Mouse (Mus musculus): ENCODE measurements around the gene Smurf1. TPM values are rescaled to one million over a fixed set of nuclear protein-coding genes. Genes with fewer than 3 reads are reported as not detected.

The Smurf1 gene
- polyA plus RNA-seq, 1 experiment, result 19.5 TPM

- no peak for TF ChIP-seq CTCF (IDR thresholded peaks at IDR 0.05; ENCODE audit: extremely low read depth, insufficient read length, insufficient replicate concordance, low read depth, low read length)
- TF ChIP-seq POLR2A (IDR thresholded peaks at IDR 0.05; ENCODE audit: low read depth, low read length), result no peak
- H3K27me3 ChIP-seq (ENCODE audit: control insufficient read depth, insufficient read depth, low read length), result no peaks in the 10 kb centered on the region
- H3K4me3 ChIP-seq (ENCODE audit: low read depth, low read length), result no peak overlapping the region
- H3K4me1 ChIP-seq (ENCODE audit: control insufficient read depth, insufficient read depth, insufficient read length, low read length), result peaks cover 5% of the 10 kb centered on the region; the same call in 1 of the 2 replicates
- no peaks in the 10 kb centered on the region for H3K36me3 ChIP-seq (ENCODE audit: control insufficient read depth, insufficient read depth, low read length)
- H3K27ac ChIP-seq (ENCODE audit: insufficient read depth, low read depth, low read length), result no peak overlapping the region
- WGBS, result 77% methylated on average over 8 of the region's 8 CpGs
Observed at GRCm38 (mm10) chr5:144918204-144918603, 47.4 kb downstream of the Smurf1 start.

- Histone ChIP-seq H3K27ac (ENCODE audit: insufficient read depth, low read depth, low read length) (no peak overlapping the region), H3K27me3 (ENCODE audit: control insufficient read depth, insufficient read depth, low read length) (no peaks in the 10 kb centered on the region), H3K4me3 (ENCODE audit: low read depth, low read length) (no peak overlapping the region), H3K4me1 (ENCODE audit: control insufficient read depth, insufficient read depth, insufficient read length, low read length) (peaks cover 8% of the 10 kb centered on the region; the same call in 1 of the 2 replicates), H3K36me3 (ENCODE audit: control insufficient read depth, insufficient read depth, low read length) (no peaks in the 10 kb centered on the region)
- WGBS, result 87% methylated on average over 6 of the region's 6 CpGs
- TF ChIP-seq CTCF (IDR thresholded peaks at IDR 0.05; ENCODE audit: extremely low read depth, insufficient read length, insufficient replicate concordance, low read depth, low read length) (no peak), POLR2A (IDR thresholded peaks at IDR 0.05; ENCODE audit: low read depth, low read length) (no peak)
Observed at GRCm38 (mm10) chr5:144917172-144917571, 48.5 kb downstream of the Smurf1 start.

- 72% methylated on average over 5 of the region's 5 CpGs for WGBS
- TF ChIP-seq CTCF (IDR thresholded peaks at IDR 0.05; ENCODE audit: extremely low read depth, insufficient read length, insufficient replicate concordance, low read depth, low read length) (no peak), POLR2A (IDR thresholded peaks at IDR 0.05; ENCODE audit: low read depth, low read length) (no peak)
Observed at GRCm38 (mm10) chr5:144915828-144916227, 49.8 kb downstream of the Smurf1 start.

GRCm38 (mm10) chr5:144914433-144914906 lies 51.2 kb downstream of the Smurf1 start:
- no peak for TF ChIP-seq POLR2A (IDR thresholded peaks at IDR 0.05; ENCODE audit: low read depth, low read length)
- no peak for TF ChIP-seq CTCF (IDR thresholded peaks at IDR 0.05; ENCODE audit: extremely low read depth, insufficient read length, insufficient replicate concordance, low read depth, low read length)
- WGBS, result 80% methylated on average over 7 of the region's 7 CpGs
- Histone ChIP-seq H3K4me1 (ENCODE audit: control insufficient read depth, insufficient read depth, insufficient read length, low read length) (peaks cover 8% of the 10 kb centered on the region; the same call in 1 of the 2 replicates), H3K4me3 (ENCODE audit: low read depth, low read length) (no peak overlapping the region), H3K36me3 (ENCODE audit: control insufficient read depth, insufficient read depth, low read length) (no peaks in the 10 kb centered on the region), H3K27me3 (ENCODE audit: control insufficient read depth, insufficient read depth, low read length) (no peaks in the 10 kb centered on the region), H3K27ac (ENCODE audit: insufficient read depth, low read depth, low read length) (no peak overlapping the region)

More at GRCm38 (mm10) chr5:144915828-144916227, 49.8 kb downstream of the Smurf1 start:
- H3K27ac ChIP-seq (ENCODE audit: insufficient read depth, low read depth, low read length), result no peak overlapping the region
- no peaks in the 10 kb centered on the region for H3K36me3 ChIP-seq (ENCODE audit: control insufficient read depth, insufficient read depth, low read length)
- peaks cover 8% of the 10 kb centered on the region; the same call in 1 of the 2 replicates for H3K4me1 ChIP-seq (ENCODE audit: control insufficient read depth, insufficient read depth, insufficient read length, low read length)
- no peak overlapping the region for H3K4me3 ChIP-seq (ENCODE audit: low read depth, low read length)
- H3K27me3 ChIP-seq (ENCODE audit: control insufficient read depth, insufficient read depth, low read length), result no peaks in the 10 kb centered on the region

DNA sequence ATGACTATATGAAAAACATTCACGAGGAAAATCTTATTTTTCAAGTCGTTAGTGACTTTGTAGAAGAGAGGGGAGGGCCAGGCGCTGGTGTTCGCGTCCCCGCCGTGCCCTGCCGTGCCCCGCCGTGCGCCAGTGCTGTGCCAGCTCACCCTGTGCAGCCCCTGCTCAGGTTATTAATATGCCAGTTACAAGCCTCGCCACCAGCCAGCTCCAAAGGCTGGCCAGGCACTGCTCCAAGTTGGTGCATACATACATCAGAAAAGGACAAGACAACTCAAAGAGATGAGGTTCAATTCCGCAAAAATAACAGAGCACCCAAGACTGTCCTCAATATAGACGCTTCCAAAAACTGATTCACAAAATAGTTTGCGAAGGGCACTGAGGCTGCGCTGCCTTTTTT lies 51.7 kb downstream of the Smurf1 start:
- H3K4me1 ChIP-seq (ENCODE audit: control insufficient read depth, insufficient read depth, insufficient read length, low read length), result peaks cover 8% of the 10 kb centered on the region; the same call in 1 of the 2 replicates
- no peak overlapping the region for H3K27ac ChIP-seq (ENCODE audit: insufficient read depth, low read depth, low read length)
- H3K27me3 ChIP-seq (ENCODE audit: control insufficient read depth, insufficient read depth, low read length), result no peaks in the 10 kb centered on the region
- H3K36me3 ChIP-seq (ENCODE audit: control insufficient read depth, insufficient read depth, low read length), result no peaks in the 10 kb centered on the region
- 87% methylated on average over 16 of the region's 16 CpGs for WGBS
- TF ChIP-seq CTCF (IDR thresholded peaks at IDR 0.05; ENCODE audit: extremely low read depth, insufficient read length, insufficient replicate concordance, low read depth, low read length), result no peak
- no peak for TF ChIP-seq POLR2A (IDR thresholded peaks at IDR 0.05; ENCODE audit: low read depth, low read length)
- no peak overlapping the region for H3K4me3 ChIP-seq (ENCODE audit: low read depth, low read length)

GRCm38 (mm10) chr5:144913361-144913760 lies 52.3 kb downstream of the Smurf1 start:
- Histone ChIP-seq H3K27ac (ENCODE audit: insufficient read depth, low read depth, low read length) (no peak overlapping the region), H3K27me3 (ENCODE audit: control insufficient read depth, insufficient read depth, low read length) (no peaks in the 10 kb centered on the region), H3K4me3 (ENCODE audit: low read depth, low read length) (no peak overlapping the region), H3K36me3 (ENCODE audit: control insufficient read depth, insufficient read depth, low read length) (no peaks in the 10 kb centered on the region), H3K4me1 (ENCODE audit: control insufficient read depth, insufficient read depth, insufficient read length, low read length) (peaks cover 8% of the 10 kb centered on the region; the same call in 1 of the 2 replicates)
- TF ChIP-seq CTCF (IDR thresholded peaks at IDR 0.05; ENCODE audit: extremely low read depth, insufficient read length, insufficient replicate concordance, low read depth, low read length), result no peak
- TF ChIP-seq POLR2A (IDR thresholded peaks at IDR 0.05; ENCODE audit: low read depth, low read length), result no peak
- WGBS, result 63% methylated on average over 5 of the region's 5 CpGs

DNA sequence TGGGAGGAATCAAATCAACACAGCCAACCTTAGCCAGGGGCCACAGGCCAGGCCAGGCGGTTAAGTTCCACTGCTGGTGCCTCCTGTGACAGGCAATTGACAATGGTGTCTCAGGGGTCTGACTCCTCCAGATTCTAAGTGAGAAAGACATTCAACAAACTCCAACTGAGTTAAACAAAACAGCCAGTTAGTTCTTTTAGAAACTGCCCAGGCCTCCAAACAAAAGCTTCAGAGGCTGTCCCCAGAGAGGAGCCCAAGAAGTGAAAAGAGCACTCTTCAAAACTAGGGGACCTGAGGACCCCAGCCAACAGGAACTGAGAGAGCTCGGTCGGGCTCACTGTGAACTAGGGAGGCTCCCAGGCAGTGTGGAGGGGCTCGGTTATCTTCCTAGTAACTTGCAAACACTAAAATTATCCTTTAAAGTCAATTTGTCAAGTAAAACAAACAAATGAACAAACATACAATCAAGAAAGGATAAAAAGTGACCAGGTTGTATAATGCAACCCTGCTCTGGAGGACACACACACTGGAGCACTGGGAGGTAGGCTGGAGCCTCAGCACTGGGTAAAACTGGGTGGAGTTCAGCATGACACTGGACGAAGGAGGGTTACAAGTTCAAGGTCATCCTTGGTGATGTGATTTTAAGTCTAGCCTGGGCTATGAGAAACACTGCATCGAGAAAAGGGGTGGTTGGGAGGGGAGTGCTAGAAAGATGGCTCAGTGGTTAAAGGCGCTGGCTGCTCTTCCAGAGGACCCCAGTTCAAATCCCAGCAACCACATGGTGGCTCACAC lies 52.9 kb downstream of the Smurf1 start:
- 72% methylated on average over 7 of the region's 7 CpGs for WGBS

More for the DNA sequence above, 52.9 kb downstream of the Smurf1 start:
- TF ChIP-seq CTCF (IDR thresholded peaks at IDR 0.05; ENCODE audit: extremely low read depth, insufficient read length, insufficient replicate concordance, low read depth, low read length) (no peak), POLR2A (IDR thresholded peaks at IDR 0.05; ENCODE audit: low read depth, low read length) (no peak)
- Histone ChIP-seq H3K36me3 (ENCODE audit: control insufficient read depth, insufficient read depth, low read length) (no peaks in the 10 kb centered on the region), H3K4me3 (ENCODE audit: low read depth, low read length) (no peak overlapping the region), H3K27ac (ENCODE audit: insufficient read depth, low read depth, low read length) (no peak overlapping the region), H3K27me3 (ENCODE audit: control insufficient read depth, insufficient read depth, low read length) (no peaks in the 10 kb centered on the region), H3K4me1 (ENCODE audit: control insufficient read depth, insufficient read depth, insufficient read length, low read length) (peaks cover 8% of the 10 kb centered on the region; the same call in 1 of the 2 replicates)
